Mouse (Mus musculus) embryonic facial prominence, embryonic 10.5 days (tissue): ENCODE measurements at regions not wholly inside any gene's neighbourhood (a gene's known extent, or its start where the extent isn't known, plus 50 kb on each side); places are given as distances from the start of the nearest gene placed in this dataset.

Experiments
- DNase-seq: peaks from one replicate; pipeline ENCODE4 v3.0.0-alpha.2; 2017; ENCODE audit warnings: low spot score
- H3K27ac ChIP-seq: fragments of 300-500 bp; sonication (generic); replicated peaks from 2 replicates; pipeline ENCODE4 v1.5.1; 2016; ENCODE audit warnings: mild to moderate bottlenecking
- H3K27me3 ChIP-seq: fragments of 300-500 bp; sonication (generic); replicated peaks from 2 replicates; pipeline ENCODE4 v1.6.1; 2016; ENCODE audit warnings: low read depth, mild to moderate bottlenecking; ENCODE audit not compliant: poor library complexity, severe bottlenecking
- H3K36me3 ChIP-seq: fragments of 300-500 bp; sonication (generic); replicated peaks from 2 replicates; pipeline ENCODE4 v1.6.1; 2016; ENCODE audit warnings: mild to moderate bottlenecking, moderate library complexity
- H3K4me1 ChIP-seq: fragments of 300-500 bp; sonication (generic); 2 replicates; pipeline ENCODE4 v1.6.1; 2016
- H3K4me3 ChIP-seq: fragments of 300-500 bp; sonication (generic); 2 replicates; pipeline ENCODE4 v1.5.1; 2016; ENCODE audit warnings: mild to moderate bottlenecking, moderate library complexity
- H3K9me3 ChIP-seq: fragments of 300-500 bp; sonication (generic); 2 replicates; pipeline ENCODE4 v1.6.1; 2016; ENCODE audit warnings: mild to moderate bottlenecking
- WGBS: fragments of 180-500 bp; shearing (Covaris S2); methylation state at CpG from one replicate; pipeline ENCODE4 v1.1.7; 2016; 5-methylcytosine and 5-hydroxymethylcytosine counted together

- peaks cover 15% of the 10 kb centered on the region; the same call in 1 of the 2 replicates for H3K4me1 ChIP-seq
- H3K36me3 ChIP-seq: no peaks in the 10 kb centered on the region
- no peak for DNase-seq
- WGBS: 46% methylated on average over 3 of the region's 3 CpGs
- no peak overlapping the region for H3K27ac ChIP-seq
- H3K9me3 ChIP-seq: no peaks in the 10 kb centered on the region
- H3K27me3 ChIP-seq: no peaks in the 10 kb centered on the region
- no peak overlapping the region for H3K4me3 ChIP-seq
Observed at GRCm38 (mm10) chr2:10755375-10755774, 385.1 kb downstream of the Sfmbt2 start.

GRCm38 (mm10) chr2:10757202-10757840, 387.0 kb downstream of the Sfmbt2 start:
- WGBS: 48% methylated on average over 8 of the region's 8 CpGs
- Histone ChIP-seq H3K27ac (no peak overlapping the region), H3K4me1 (peaks cover 15% of the 10 kb centered on the region; the same call in 1 of the 2 replicates), H3K36me3 (no peaks in the 10 kb centered on the region), H3K9me3 (no peaks in the 10 kb centered on the region), H3K27me3 (no peaks in the 10 kb centered on the region), H3K4me3 (no peak overlapping the region)
- peak; percentile 20 for DNase-seq

- DNase-seq: no peak
- no peak overlapping the region for H3K27ac ChIP-seq
- no peaks in the 10 kb centered on the region for H3K36me3 ChIP-seq
- H3K4me1 ChIP-seq: peaks cover 15% of the 10 kb centered on the region; the same call in 1 of the 2 replicates
- WGBS: 88% methylated on average over 1 of the region's 1 CpGs
- no peaks in the 10 kb centered on the region for H3K9me3 ChIP-seq
- no peak overlapping the region for H3K4me3 ChIP-seq
- H3K27me3 ChIP-seq: no peaks in the 10 kb centered on the region
Observed at GRCm38 (mm10) chr2:10757886-10758285, 387.6 kb downstream of the Sfmbt2 start.

GRCm38 (mm10) chr2:10762236-10762635, 391.9 kb downstream of the Sfmbt2 start:
- Histone ChIP-seq H3K27ac (no peak overlapping the region), H3K9me3 (no peaks in the 10 kb centered on the region), H3K4me1 (peaks cover 7% of the 10 kb centered on the region; the same call in 1 of the 2 replicates), H3K4me3 (no peak overlapping the region), H3K36me3 (no peaks in the 10 kb centered on the region), H3K27me3 (no peaks in the 10 kb centered on the region)
- DNase-seq: no peak
- 75% methylated on average over 4 of the region's 4 CpGs for WGBS

GRCm38 (mm10) chr2:10783071-10783470, 388.8 kb upstream of the Prkcq start:
- Histone ChIP-seq H3K9me3 (no peaks in the 10 kb centered on the region), H3K27me3 (no peaks in the 10 kb centered on the region), H3K36me3 (no peaks in the 10 kb centered on the region), H3K27ac (no peak overlapping the region), H3K4me3 (no peak overlapping the region), H3K4me1 (peaks cover 10% of the 10 kb centered on the region; the same call in 1 of the 2 replicates)
- DNase-seq: no peak
- 66% methylated on average over 7 of the region's 7 CpGs for WGBS

GRCm38 (mm10) chr2:10783594-10783993, 388.3 kb upstream of the Prkcq start:
- Histone ChIP-seq H3K4me1 (peaks cover 10% of the 10 kb centered on the region; the same call in 1 of the 2 replicates), H3K4me3 (no peak overlapping the region), H3K9me3 (no peaks in the 10 kb centered on the region), H3K27me3 (no peaks in the 10 kb centered on the region), H3K27ac (no peak overlapping the region), H3K36me3 (no peaks in the 10 kb centered on the region)
- 78% methylated on average over 6 of the region's 6 CpGs for WGBS
- DNase-seq: no peak

GRCm38 (mm10) chr2:10784266-10784665, 387.6 kb upstream of the Prkcq start:
- H3K27ac ChIP-seq: no peak overlapping the region
- H3K4me1 ChIP-seq: peaks cover 10% of the 10 kb centered on the region; the same call in 1 of the 2 replicates
- DNase-seq: no peak
- H3K27me3 ChIP-seq: no peaks in the 10 kb centered on the region
- H3K36me3 ChIP-seq: no peaks in the 10 kb centered on the region
- no peaks in the 10 kb centered on the region for H3K9me3 ChIP-seq
- 52% methylated on average over 2 of the region's 2 CpGs for WGBS
- H3K4me3 ChIP-seq: no peak overlapping the region

GRCm38 (mm10) chr2:10785156-10785555, 386.8 kb upstream of the Prkcq start:
- Histone ChIP-seq H3K27me3 (no peaks in the 10 kb centered on the region), H3K27ac (no peak overlapping the region), H3K4me3 (no peak overlapping the region), H3K4me1 (peaks cover 10% of the 10 kb centered on the region; the same call in 1 of the 2 replicates), H3K36me3 (no peaks in the 10 kb centered on the region), H3K9me3 (no peaks in the 10 kb centered on the region)
- 28% methylated on average over 2 of the region's 2 CpGs for WGBS
- peak; percentile 35 for DNase-seq

GRCm38 (mm10) chr2:10788509-10788908, 383.4 kb upstream of the Prkcq start:
- Histone ChIP-seq H3K9me3 (no peaks in the 10 kb centered on the region), H3K4me3 (no peak overlapping the region), H3K27ac (no peak overlapping the region), H3K4me1 (peaks cover 10% of the 10 kb centered on the region; the same call in 1 of the 2 replicates), H3K36me3 (no peaks in the 10 kb centered on the region), H3K27me3 (no peaks in the 10 kb centered on the region)
- 57% methylated on average over 1 of the region's 1 CpGs for WGBS
- no peak for DNase-seq

GRCm38 (mm10) chr2:10791233-10791632, 380.7 kb upstream of the Prkcq start:
- no peaks in the 10 kb centered on the region for H3K9me3 ChIP-seq
- no peaks in the 10 kb centered on the region for H3K36me3 ChIP-seq
- H3K27ac ChIP-seq: no peak overlapping the region
- no peaks in the 10 kb centered on the region for H3K4me1 ChIP-seq
- no peak overlapping the region for H3K4me3 ChIP-seq
- no peaks in the 10 kb centered on the region for H3K27me3 ChIP-seq
- DNase-seq: no peak

- Histone ChIP-seq H3K4me1 (no peaks in the 10 kb centered on the region), H3K27me3 (no peaks in the 10 kb centered on the region), H3K36me3 (no peaks in the 10 kb centered on the region), H3K27ac (no peak overlapping the region), H3K4me3 (no peak overlapping the region), H3K9me3 (no peaks in the 10 kb centered on the region)
- no peak for DNase-seq
- 40% methylated on average over 2 of the region's 2 CpGs for WGBS
Observed at GRCm38 (mm10) chr2:10816374-10816773, 355.5 kb upstream of the Prkcq start.

GRCm38 (mm10) chr2:10825278-10826133, 346.4 kb upstream of the Prkcq start:
- WGBS: 31% methylated on average over 29 of the region's 29 CpGs

More at GRCm38 (mm10) chr2:10825278-10826133, 346.4 kb upstream of the Prkcq start:
- peak overlapping the region; percentile 55 for H3K4me3 ChIP-seq
- no peaks in the 10 kb centered on the region for H3K9me3 ChIP-seq
- DNase-seq: peak; percentile 68
- H3K36me3 ChIP-seq: no peaks in the 10 kb centered on the region
- H3K27me3 ChIP-seq: 0 out of 2 replicates have a peak, but pooled peaks cover 4% of the 10 kb centered on the region
- H3K4me1 ChIP-seq: 0 out of 2 replicates have a peak, but pooled peaks cover 3% of the 10 kb centered on the region
- peak overlapping the region; percentile 70 for H3K27ac ChIP-seq
